Mouse (Mus musculus) layer of hippocampus, postnatal 25 days (tissue): Measurements from ENCODE around the gene Tsnaxip1. TPM values are rescaled to one million over a fixed set of nuclear protein-coding genes. Genes with fewer than 3 reads are reported as not detected.

Experiments
- DNase-seq, 2 experiments: peaks; one replicate each; pipeline ENCODE4 v3.0.0; 2022; ENCODE audit warnings: mixed read lengths in 2 of 2, low spot score in 1 of 2; ENCODE audit errors: extremely low spot score in 1 of 2
- total RNA-seq, 2 experiments: library from RNA; stranded (reverse); gene quantifications; 2 replicates each; pipeline ENCODE4 v1.2.3; 2021

The Tsnaxip1 gene
- total RNA-seq, 2 experiments from 2014 or later = 0.15 to 0.31 TPM

GRCm38 (mm10) chr8:105859314-105859713 lies 31.8 kb downstream of the Tsnaxip1 start:
- DNase-seq = no peak

- DNase-seq = peak; percentile 76 to 85
Measured at GRCm38 (mm10) chr8:105860143-105860981, 32.8 kb downstream of the Tsnaxip1 start, which contains the start of gene Nutf2. Nutf2 (plus strand) TSS chr8:105860580.

GRCm38 (mm10) chr8:105861951-105862350 lies 34.4 kb downstream of the Tsnaxip1 start:
- no peak for DNase-seq

GRCm38 (mm10) chr8:105866364-105867029 lies 39.0 kb downstream of the Tsnaxip1 start:
- DNase-seq = no peak

GRCm38 (mm10) chr8:105874301-105874700 lies 46.8 kb downstream of the Tsnaxip1 start:
- DNase-seq = no peak

- peak; percentile 82 to 85 for DNase-seq
Measured at GRCm38 (mm10) chr8:105880754-105881520, 53.4 kb downstream of the Tsnaxip1 start, which contains the start of gene Edc4. Edc4 (plus strand) TSS chr8:105880881.

- no peak for DNase-seq
Measured at GRCm38 (mm10) chr8:105889756-105890465, 62.4 kb downstream of the Tsnaxip1 start.

- DNase-seq = peak; percentile 42 to 51
Measured at GRCm38 (mm10) chr8:105890870-105891269, 63.3 kb downstream of the Tsnaxip1 start.

GRCm38 (mm10) chr8:105892432-105892831 lies 64.9 kb downstream of the Tsnaxip1 start:
- peak in 1 of 2 experiments; percentile 35 for DNase-seq

GRCm38 (mm10) chr8:105893339-105893738 lies 65.8 kb downstream of the Tsnaxip1 start, which contains the start of gene Nrn1l:
Nrn1l (plus strand) TSS chr8:105893567.
- peak; percentile 58 to 59 for DNase-seq

Other genes starting within 250 kb of the Tsnaxip1 start
- 10 to 100 TPM; 83.2 to 92.9 TPM for gene Ripor1, start 222.5 kb upstream of the Tsnaxip1 start, total RNA-seq
- 10 to 100 TPM; 63.3 to 71.7 TPM for gene Ctcf, start 191.2 kb upstream of the Tsnaxip1 start, total RNA-seq
- not detected for gene Agrp, start 190.3 kb upstream of the Tsnaxip1 start, total RNA-seq
- gene Carmil2, start 141.5 kb upstream of the Tsnaxip1 start, total RNA-seq = 10 to 100 TPM; 70.2 to 79.8 TPM
- gene Acd, start 126.6 kb upstream of the Tsnaxip1 start, total RNA-seq = 10 to 100 TPM; 39.8 to 41.9 TPM
- gene Pard6a, start 126.6 kb upstream of the Tsnaxip1 start, total RNA-seq = 10 to 100 TPM; 34.8 to 38.4 TPM
- gene 4933405L10Rik, start 120.1 kb upstream of the Tsnaxip1 start, total RNA-seq = not detected
- gene Enkd1, start 119.5 kb upstream of the Tsnaxip1 start, total RNA-seq = 1 to 10 TPM; 8.2 to 9.9 TPM
- gene Gfod2, start 69.1 kb upstream of the Tsnaxip1 start, total RNA-seq = 10 to 100 TPM; 19.2 to 23.1 TPM
- gene Ranbp10, start 381 bp upstream of the Tsnaxip1 start, total RNA-seq = 10 to 100 TPM; 24.3 to 26.6 TPM
- 10 to 100 TPM; 13.4 to 15.4 TPM for gene Cenpt, start 25.5 kb downstream of the Tsnaxip1 start, total RNA-seq
- 10 to 100 TPM; 38.2 to 44.4 TPM for gene Thap11, start 27.4 kb downstream of the Tsnaxip1 start, total RNA-seq
- gene Nutf2, start 32.8 kb downstream of the Tsnaxip1 start, total RNA-seq = 10 to 100 TPM; 27.6 to 34.9 TPM
- gene Edc4, start 53.1 kb downstream of the Tsnaxip1 start, total RNA-seq = 10 to 100 TPM; 59.9 to 72.4 TPM
- 1 to 10 TPM in 1 of 2 experiments, under 1 TPM in 1; 0.99 to 1.1 TPM for gene Nrn1l, start 65.8 kb downstream of the Tsnaxip1 start, total RNA-seq
- gene Pskh1, start 72.7 kb downstream of the Tsnaxip1 start, total RNA-seq = 1 to 10 TPM; 7.7 to 8.9 TPM
- 1 to 10 TPM in 1 of 2 experiments, under 1 TPM in 1; 0.76 to 1.6 TPM for gene Ctrl, start 106.1 kb downstream of the Tsnaxip1 start, total RNA-seq
- 10 to 100 TPM; 58.6 to 70.6 TPM for gene Psmb10, start 110.7 kb downstream of the Tsnaxip1 start, total RNA-seq
- gene Lcat, start 115.7 kb downstream of the Tsnaxip1 start, total RNA-seq = 10 to 100 TPM; 44.9 to 49.5 TPM
- 10 to 100 TPM; 23.0 to 25.7 TPM for gene Slc12a4, start 138.4 kb downstream of the Tsnaxip1 start, total RNA-seq
- gene Dpep3, start 151.7 kb downstream of the Tsnaxip1 start, total RNA-seq = not detected
- 10 to 100 TPM; 18.2 to 18.8 TPM for gene Dus2, start 163.6 kb downstream of the Tsnaxip1 start, total RNA-seq
- not detected for gene Dpep2nb, start 178.2 kb downstream of the Tsnaxip1 start, total RNA-seq
- gene Ddx28, start 184.2 kb downstream of the Tsnaxip1 start, total RNA-seq = 10 to 100 TPM; 13.9 TPM
- 10 to 100 TPM in 1 of 2 experiments, 1 to 10 TPM in 1; 9.6 to 13.2 TPM for gene Nfatc3, start 231.1 kb downstream of the Tsnaxip1 start, total RNA-seq